Mouse (Mus musculus) forelimb bud, embryonic 11.5 days (tissue): ENCODE measurements around the gene Ralbp1.

ENCODE experiments used
- DNase-seq: peaks from one replicate; pipeline ENCODE4 v3.0.0-alpha.2; 2012; ENCODE audit warnings: low read depth, low spot score

Ralbp1 gene

DNA sequence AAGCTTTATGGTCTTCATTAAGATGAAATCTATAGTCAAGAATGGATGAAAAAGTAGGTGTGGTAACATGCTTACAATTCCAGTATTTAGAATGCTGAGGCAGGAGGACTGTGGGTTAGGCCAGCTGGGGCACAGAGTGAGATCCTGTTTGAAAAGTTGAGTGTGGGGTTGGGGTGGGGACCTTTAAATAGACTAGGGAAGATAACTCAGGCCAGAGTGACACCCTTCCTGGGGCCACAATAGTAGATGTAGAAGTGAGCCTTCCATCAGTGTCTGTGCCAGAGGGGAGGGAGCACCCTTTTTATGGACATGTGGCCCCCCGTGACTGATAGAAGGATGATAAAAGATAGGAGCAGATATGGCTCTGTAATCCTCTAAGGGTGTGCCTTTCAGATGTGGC, 86.2 kb downstream of the Ralbp1 start:
- DNase-seq: no peak

DNA sequence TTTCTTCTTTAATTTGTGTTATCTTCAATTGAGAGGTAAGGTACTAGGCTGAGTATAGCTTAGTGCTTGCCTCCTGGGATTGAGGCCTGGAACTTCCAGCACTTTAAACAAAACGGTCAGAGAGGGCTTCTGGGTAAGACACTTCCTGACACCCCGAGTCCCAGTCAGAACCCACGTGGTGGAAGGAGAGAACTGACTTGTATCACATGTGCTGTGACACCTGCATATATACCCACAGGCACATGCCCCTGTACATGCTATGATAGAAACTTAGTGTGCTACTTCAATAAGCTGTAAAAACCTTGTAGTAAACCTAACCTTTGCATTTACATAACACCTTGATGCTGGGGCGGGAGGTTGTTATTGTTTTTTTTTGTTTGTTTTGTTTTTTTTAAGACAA, 87.2 kb downstream of the Ralbp1 start:
- no peak for DNase-seq
